Mouse (Mus musculus) adrenal gland, adult 2 months (tissue): ENCODE data around the gene Cd28. TPM values are rescaled to one million over a fixed set of nuclear protein-coding genes. Genes with fewer than 3 reads are reported as not detected.
"Not testable (repeated sequence)": the region's sequence is repeated elsewhere in the genome, so short reads cannot be mapped to it uniquely, and the experiment has no call there.

ENCODE experiments used
- DNase-seq: peaks from one replicate; pipeline ENCODE4 v3.0.0; 2021
- polyA plus RNA-seq: library from polyadenylated mRNA; depleted of rRNA; stranded (reverse); fragments of >200 nt; gene quantifications from 2 replicates; pipeline ENCODE4 v1.2.3, GENCODE M21; 2012; rRNA removed
- total RNA-seq, 2 experiments: library from RNA; stranded (reverse); gene quantifications; 2 replicates each; pipeline ENCODE4 v1.2.3; 2021

Gene Cd28
- total and polyA plus RNA-seq, 3 experiments, result 0.06 to 0.83 (median 0.29) TPM

DNA sequence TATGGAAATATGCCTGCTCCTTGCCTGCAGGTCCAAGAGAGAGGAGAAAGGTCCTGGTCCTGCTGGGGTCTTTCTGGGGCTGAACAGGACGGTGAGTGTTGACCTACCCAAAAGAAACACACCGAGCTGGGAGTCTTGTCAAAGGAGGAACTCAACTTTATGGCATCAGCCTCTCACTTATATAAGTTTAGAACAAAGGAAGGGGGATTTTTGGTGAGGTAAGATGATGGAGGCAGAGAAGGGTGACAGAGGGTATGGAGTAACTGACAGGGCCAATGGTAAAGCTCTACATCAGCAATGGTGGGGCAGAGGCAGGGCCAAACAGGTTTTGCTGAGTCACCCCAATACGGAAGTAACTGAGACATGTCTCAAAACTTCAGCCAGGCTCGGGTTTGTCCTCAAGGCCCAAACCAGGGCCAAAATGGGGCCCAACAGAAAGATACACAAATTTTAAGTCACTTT is 84.6 kb downstream of the Cd28 start:
- no peak for DNase-seq

DNA sequence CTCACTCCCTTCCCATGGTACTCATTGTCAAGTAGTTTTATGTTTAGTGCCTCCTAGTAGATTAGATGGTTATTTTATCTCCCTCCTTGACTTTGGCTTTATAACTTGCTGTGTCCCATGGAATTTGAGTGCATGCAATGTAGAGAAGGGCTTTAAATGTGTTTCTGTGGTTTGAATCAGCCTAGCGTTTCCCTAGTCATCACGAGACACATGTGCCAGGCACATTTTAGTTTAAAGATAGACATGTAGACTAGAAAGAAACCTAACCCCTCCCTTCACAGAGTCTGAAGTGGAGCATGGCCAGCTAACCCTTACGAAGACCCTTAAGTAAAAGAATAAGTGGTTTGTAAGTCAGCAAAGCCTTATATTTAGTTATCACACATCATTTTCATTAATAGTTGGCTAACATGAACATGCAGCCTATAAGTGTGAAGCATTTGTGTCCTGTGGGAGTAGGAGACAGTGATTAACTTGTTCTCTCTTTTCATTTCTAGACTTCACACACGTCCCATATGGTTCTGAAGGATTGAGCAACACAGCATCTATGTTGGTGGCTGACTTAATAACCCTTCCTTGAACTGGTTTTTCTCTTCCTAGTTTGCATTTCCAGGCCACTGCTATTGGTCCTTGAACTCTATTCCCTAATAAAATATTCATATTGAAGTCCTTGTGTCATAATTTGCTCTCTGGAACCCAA is 86.7 kb downstream of the Cd28 start:
- no peak for DNase-seq

DNA sequence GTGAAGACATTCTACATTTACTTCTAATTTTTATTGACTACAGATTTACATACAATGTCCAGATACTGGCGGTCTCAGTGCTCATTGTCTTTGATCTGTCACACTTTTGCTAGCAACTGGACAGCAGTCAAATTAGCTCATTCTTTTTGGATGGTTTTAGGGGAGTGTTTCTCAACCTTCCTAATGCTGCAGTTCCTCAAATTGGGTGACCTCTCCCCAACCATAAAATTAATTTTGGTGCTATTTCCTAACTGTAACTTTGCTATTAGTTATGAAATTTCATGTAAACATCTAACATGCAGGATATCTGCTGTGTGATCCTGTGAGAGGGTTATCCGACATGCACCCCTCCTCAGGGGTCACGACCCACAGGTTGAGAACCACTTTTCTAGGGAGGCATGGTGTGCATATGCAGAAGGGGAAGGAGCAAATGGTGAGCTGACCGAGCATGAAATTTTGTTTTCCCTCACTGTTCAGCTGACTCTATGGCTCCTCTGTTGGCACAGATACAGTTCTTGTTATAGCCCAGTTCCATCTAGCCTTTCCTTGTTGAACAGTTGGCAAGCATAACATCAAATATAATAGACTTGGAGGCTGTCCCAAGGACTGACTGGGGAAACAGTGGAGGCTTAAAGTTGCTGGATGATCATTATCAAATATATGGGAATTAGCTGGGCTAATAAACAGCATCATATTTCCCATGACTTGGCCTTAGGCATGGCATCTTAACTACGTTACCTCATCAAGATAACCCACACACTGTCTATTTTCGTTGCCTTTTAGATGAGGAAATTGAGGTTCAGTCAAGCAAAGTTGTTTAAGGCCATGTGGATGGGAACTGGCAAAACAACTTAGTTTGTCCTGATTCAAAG is 87.5 kb downstream of the Cd28 start:
- no peak for DNase-seq

DNA sequence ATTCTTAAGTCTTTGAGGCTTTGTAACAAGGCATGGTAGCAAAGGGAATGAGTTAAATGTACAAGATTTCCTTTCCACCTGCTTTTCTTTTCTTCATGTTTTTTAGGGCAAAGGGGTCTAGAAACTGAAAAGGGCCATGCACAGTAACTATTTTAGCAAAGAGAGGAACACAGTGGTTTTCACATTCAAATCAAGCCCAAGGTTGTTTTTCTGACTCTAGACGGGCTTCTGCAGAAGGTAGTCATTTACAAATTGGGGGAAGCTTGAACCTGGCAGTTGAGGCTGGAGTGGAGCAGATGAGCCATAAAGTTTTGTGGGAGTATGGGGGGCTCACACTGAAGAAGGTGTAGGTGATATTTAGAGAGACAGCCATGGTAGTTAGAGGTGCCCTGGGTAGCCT is 88.6 kb downstream of the Cd28 start:
- no peak for DNase-seq

DNA sequence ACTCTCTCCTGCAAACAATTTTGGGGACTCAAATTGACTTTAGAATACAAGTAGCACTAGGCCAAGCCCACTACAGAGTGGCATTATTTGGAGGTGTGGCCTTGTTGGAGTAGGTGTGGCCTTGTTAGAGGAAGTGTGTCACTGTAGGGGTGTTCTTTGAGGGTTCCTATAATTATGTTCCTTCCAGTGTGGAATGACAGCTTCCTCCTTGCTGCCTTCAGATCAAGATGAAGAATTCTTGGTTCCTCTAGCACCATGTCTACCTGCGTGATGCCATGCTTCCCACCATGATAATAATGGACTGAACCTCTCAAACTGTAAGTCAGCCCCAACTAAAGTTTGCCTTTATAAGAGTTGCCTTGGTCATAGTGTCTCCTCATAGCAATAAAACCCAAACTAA is 91.1 kb downstream of the Cd28 start:
- no peak for DNase-seq

DNA sequence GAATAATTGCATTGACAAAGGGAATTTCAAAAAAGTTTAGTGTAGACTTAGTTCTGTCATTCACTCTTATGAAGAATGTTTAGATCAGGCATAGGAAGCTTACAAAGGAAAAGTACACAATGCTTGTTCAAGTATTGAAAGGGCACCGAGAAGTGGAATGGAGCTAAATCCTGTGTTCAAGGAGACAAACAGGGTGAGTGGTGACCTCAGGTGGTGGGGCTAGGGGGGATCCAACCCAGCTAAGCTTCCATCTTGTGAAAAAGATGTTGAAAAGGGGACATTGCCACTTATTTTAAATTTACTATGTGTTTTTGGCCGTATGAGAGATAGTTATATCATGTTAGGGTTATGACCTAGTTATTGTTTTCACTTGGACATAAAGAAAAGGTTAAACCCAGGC is 91.9 kb downstream of the Cd28 start:
- no peak for DNase-seq

DNA sequence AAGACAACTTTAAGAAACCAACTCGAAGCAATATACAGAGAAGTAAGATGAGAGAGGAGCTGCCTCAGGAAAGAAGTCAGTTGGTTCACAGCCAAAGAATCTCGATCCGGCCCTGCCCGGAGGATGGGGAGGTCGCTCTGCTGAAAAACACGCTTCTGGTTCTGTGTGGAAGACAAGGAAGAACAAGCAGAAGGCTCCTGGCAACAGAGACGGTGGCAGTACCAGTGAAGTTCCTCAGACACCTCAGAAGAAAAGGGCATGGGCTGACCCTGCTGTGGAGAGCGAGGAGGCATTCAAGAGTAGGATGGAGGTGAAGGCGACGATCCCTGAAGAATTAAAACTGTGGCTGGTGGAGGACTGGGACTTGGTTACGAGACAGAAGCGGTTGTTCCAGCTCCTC is 92.6 kb downstream of the Cd28 start:
- DNase-seq, result no peak

DNA sequence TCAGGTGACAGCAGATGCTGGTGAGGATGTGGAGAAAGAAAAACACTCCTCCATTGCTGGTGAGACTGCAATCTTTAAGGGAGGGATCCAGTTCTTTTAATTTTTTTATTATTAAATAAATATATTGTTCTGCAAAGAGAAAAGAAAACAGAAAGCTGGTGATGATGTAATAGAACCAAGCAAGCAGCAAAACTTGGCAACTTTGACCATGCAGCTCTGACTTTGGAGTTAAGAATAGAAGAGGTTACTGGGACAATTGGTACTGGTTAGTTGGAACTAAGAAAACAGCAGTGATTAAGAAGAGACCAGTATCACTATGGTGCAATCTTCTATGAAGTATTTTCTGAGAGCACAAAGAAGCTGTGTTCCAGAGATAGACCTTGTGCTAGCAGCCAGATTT is 94.2 kb downstream of the Cd28 start:
- no peak for DNase-seq

DNA sequence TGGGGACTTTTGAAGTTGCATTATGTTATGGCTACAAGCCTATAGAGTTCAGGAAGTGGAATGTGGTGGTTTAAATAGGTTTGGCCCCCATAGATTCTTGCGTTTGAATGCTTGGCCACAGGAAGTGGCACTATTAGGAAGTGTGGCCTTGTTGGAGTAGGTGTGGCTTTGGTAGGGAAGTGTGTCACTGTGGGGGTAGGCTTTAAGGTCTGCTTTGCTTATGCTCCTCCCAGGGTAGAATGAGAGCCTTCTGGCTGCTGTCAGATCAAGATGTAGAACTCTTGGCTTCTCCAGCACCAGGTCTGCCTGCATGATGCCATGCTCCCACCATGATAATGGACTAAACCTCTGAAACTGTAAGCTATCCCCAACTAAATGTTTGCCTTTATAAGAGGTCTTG is 95.4 kb downstream of the Cd28 start:
- no peak for DNase-seq

DNA sequence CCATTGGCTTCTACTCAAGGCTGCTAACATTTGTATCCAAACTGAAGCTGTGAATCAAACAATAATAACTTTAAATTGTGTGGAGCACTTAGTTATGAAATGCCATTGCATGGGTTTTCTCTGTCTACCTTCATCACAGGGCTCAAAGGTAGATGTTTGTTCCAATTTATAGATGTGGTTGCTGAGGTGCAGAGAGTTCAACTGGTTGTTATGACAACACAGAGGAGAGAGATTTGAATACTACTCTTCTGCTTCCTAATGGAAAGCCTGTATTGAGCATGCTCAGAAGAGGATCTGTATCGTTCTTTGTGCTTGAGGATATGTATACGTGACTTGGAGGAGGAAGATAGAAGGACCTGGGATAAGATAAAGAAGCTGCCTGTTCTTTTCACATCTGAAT is 96.8 kb downstream of the Cd28 start:
- no peak for DNase-seq

DNA sequence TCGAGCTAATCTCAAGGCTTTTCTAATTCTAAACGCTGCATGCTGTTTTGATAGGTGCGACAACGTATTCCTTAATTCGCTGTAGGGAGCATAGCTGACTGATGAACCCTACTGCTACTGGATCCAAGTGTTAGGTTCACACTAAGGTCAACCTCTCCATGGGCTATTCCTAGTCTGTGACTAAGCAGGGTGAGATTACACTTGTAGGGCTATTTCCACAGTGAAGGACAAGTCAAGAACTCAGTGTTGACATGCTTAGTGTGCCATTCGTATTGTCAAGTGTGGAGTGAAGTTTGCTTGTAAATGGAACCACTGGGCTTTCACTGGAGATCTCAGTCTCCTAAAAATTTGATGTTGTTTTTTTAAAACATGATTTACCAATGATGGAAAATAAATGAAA is 99.3 kb downstream of the Cd28 start:
- no peak for DNase-seq

DNA sequence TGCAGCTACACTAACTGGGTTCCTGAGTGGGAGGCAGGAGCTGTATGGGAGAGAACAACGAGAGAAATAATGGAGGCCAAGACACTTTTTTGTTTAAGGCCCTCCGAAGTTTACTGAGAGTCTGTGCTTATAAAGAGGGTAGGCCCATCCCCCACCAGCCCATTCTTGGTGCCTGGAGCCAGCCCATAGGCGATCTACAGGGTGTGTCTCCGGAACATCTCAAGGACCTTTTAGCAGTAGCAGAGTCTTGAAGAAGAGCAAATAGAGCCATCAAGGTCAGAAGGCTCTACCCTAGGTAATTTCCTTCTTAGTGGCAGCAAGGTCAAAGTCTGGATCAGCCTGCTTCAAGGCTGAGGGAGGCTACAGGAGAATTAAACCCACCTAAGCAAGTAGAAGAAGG is 101.9 kb downstream of the Cd28 start:
- DNase-seq, result not testable (repeated sequence)

DNA sequence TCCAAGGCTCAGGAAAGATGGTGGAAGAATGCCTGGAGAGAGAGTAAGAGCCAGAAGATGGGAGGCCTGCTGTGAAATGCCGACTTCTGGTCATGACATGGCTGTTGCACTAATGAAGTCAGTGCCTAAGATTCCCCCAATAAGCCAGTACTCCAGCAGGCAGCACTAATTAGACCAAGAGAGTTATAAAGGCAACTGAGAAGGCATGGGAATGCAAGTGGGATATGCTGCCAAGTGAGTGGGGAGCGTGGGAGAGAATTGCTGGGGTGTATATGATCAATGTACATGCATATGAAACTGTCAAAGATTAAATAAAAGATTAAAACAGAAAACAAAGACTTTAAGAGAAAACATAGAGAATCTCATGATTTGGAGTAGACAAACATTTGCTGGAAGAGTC is 103.4 kb downstream of the Cd28 start:
- no peak for DNase-seq

DNA sequence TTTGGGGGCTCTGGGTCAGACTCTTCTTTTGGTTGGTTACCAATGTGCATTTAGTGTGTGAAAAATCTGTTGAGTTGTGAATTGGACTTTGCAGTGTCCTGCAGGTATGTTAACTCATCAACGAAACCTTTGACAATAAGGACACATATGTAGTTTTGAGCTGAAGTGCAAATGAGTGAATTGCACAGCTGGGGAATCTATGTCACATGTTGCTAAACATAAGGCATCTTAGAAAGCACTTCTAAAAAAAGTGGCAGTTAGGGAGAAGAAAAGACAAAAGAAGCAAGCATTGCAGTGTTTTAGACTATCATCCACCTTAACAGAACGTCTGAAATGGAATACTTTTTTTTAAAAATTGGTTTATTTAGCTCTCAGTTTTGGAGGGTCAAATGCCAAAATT is 104.4 kb downstream of the Cd28 start:
- DNase-seq, result no peak

DNA sequence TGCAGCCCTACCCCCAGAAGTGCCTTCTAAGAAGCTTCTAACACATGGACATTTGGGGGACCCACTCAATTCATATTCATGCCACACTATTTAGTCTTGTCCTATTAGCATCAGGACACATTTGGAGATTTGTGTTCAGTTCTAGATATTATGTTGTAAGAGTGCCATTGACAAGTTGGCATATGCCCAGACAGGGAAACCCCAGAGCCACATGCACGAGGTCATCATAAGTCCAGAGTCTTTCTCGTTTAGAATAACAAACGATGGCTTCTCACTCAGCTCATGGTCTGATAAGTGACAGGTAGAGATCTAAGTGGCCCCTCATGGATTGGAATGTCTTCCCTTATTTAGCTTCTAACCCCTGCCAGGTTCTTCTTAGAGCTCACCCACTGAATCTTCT is 105.0 kb downstream of the Cd28 start:
- no peak for DNase-seq

Other genes starting within 250 kb of the Cd28 start
- gene Raph1, start 149.7 kb upstream of the Cd28 start, total RNA-seq, result 100 to 1,000 TPM; 123 to 150 TPM
- gene Raph1, start 149.7 kb upstream of the Cd28 start, polyA plus RNA-seq, result 7.0 and 7.5 TPM in 2 replicates
- not detected for gene Ctla4, start 170.2 kb downstream of the Cd28 start, total RNA-seq
- 0.04 TPM in 1 of 2 replicates, not detected in the other for gene Ctla4, start 170.2 kb downstream of the Cd28 start, polyA plus RNA-seq